Mouse (Mus musculus): ENCODE results near the gene Tmem119.
A peak's percentile ranks its signal among the peaks of the same experiment; 100 is the strongest.

DNA sequence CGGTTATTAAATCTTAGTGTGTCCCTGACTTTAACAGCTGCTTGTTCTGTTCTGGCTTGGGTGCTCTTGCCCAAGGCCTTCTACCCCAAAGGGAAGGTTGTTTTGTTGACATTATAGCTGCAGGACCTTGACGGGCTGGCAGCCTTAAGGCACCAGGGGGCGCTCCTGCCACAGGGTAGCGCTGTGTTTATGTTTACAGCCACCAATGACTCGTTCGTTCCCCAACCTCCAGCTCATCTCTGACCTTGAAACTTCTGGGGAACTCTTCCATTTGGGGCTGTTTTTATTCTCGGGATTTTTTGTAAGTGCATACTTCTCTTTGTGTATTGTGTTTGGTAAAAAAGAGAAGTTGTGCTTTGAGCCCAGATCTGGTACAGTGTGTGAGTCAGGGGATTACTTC is 26.7 kb downstream of the Tmem119 start:
- TF ChIP-seq CTCF (IDR thresholded peaks at IDR 0.05; ENCODE audit: low read depth) (peak; percentile 99), EP300 (IDR thresholded peaks at IDR 0.05; ENCODE audit: low read depth) (no peak)

All from liver, embryonic 14.5 days (tissue).